Mouse (Mus musculus) urinary bladder, postnatal 25 days (tissue): ENCODE results near the gene Eif4a3.

Experiments used
- DNase-seq: peaks from one replicate; pipeline ENCODE4 v3.0.0; 2022; ENCODE audit warnings: low spot score

Gene Eif4a3

DNA sequence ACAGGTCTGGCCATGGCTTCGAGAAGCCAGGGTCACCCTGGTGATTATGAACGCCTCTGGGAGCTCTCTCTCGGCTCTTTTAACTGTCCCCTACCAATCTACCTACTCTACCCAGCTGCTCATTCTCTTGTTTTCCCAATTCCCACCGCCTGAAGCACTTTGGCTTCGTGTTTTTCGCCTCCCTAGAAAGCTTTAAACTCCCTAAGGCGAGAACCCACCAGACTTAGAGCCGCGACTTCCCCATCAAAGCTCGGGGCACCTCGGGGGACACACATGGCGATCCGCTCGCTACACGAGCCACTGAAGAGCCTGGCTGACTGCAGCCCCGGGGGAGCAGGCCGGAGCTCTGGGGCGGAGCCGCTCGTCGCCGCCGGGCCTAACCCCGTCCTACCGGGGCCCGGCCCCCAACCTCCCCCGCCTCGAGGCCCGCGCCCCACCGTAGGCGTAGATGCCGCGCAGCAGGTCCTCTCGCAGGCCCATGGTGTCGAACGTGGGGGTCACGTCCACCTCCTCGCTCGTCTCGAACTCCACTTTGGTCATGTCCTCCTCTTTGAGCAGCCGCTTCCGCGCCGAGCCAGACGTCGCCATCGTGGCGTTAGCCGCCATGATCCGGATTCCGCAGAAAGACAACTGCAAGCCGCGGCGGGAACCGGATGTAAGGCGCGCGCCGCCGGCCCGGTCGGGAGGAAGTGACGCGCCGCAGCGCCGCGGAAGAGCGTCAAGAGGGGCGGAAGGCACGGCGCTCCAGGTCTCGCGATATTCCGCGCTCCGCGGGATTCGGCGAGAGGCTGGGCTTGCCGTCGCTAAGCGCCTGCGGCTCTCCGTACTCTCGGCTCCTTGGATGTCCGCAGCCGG is at the start of gene Eif4a3:
Gene Eif4a3 (minus strand): TSS at position 699 of the 855 bp plus-strand sequence.
- DNase-seq: peak; percentile 99

GRCm38 (mm10) chr11:119347125-119347524 is 47.2 kb upstream of the Eif4a3 start:
- no peak for DNase-seq

DNA sequence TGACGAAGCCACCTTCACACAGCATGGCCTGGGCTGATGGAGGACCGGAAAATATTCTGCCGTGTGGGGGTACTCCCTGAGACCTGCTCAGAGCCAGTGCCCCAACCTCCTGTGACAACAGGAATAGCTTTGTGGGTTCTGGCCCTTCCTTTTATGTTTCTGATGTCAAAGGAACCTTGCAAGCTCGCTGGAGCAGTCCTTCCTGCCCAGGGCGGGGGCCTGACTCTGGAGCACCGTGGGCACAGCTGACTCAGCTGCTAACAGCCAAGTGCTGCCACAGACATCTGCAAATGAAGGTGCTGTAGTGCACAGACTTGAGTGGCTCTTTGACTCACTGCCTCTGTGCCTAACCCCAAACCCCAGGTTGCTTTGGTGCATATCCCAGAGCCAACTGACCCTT is 45.0 kb upstream of the Eif4a3 start:
- DNase-seq: no peak

GRCm38 (mm10) chr11:119344178-119344577 is 44.3 kb upstream of the Eif4a3 start:
- DNase-seq: no peak

- peak; percentile 61 for DNase-seq
Observed at GRCm38 (mm10) chr11:119339637-119340036, 39.7 kb upstream of the Eif4a3 start.

DNA sequence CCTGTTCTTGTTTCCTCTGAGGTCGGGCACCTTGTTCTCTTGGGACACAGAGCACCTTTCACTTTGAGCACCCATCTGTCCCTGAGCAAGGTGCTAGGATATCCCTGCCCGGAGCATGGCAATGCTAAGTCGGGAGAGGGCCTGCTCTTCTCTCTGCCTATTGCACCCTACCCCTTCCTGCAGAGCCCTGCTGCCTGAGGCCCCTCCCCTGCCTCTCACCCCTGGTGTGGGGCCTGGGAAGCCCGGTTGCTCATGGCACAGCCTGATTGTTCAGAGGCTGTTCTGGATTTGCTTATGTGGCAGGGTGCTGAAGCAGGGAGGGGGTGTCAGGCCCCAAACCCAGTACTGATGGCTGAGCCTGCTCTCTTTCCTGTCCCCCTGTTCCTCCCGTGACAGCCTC is 39.3 kb upstream of the Eif4a3 start:
- DNase-seq: no peak

- no peak for DNase-seq
Observed at GRCm38 (mm10) chr11:119338271-119339059, 38.6 kb upstream of the Eif4a3 start.

GRCm38 (mm10) chr11:119331970-119332369 is 32.1 kb upstream of the Eif4a3 start:
- no peak for DNase-seq

DNA sequence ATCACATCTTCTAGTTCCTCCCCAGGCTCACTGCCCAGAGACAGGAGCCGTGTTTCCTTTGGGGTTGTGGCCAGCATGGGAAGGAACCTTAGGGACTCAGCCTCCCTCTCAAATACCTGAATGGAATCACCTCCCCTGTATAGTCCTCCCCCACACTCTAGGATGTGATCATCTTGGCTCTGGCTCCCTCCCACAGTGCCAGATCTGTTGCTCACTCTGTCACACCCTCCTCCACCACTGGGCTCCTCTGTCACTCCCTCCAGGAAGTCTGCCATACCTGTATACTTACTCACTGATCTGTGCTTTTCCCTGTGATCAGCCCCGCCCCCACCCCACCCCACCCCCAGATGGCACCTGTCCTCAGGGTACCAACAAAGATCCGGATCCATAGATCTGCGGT is 30.7 kb upstream of the Eif4a3 start:
- no peak for DNase-seq

- no peak for DNase-seq
Observed at GRCm38 (mm10) chr11:119325068-119325467, 25.2 kb upstream of the Eif4a3 start.

DNA sequence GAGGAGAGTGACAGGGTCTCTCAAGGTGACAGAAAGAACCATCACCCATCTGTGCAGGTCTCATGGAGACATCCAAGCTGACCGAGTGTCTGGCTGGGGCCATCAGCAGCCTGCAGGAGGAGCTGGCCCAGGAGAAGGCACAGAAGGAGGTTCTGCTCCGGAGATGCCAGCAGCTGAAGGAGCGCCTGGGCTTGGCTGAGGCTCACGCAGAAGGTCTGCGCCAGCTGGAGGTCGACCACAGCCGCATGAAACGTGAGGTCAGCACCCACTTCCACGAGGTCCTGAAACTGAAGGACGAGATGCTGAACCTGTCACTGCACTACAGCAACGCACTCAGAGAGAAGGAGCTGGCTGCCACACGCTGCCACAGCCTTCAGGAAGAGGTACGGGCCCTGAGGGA is 22.6 kb upstream of the Eif4a3 start:
- no peak for DNase-seq

- DNase-seq: no peak
Observed at GRCm38 (mm10) chr11:119316720-119317119, 16.8 kb upstream of the Eif4a3 start.

DNA sequence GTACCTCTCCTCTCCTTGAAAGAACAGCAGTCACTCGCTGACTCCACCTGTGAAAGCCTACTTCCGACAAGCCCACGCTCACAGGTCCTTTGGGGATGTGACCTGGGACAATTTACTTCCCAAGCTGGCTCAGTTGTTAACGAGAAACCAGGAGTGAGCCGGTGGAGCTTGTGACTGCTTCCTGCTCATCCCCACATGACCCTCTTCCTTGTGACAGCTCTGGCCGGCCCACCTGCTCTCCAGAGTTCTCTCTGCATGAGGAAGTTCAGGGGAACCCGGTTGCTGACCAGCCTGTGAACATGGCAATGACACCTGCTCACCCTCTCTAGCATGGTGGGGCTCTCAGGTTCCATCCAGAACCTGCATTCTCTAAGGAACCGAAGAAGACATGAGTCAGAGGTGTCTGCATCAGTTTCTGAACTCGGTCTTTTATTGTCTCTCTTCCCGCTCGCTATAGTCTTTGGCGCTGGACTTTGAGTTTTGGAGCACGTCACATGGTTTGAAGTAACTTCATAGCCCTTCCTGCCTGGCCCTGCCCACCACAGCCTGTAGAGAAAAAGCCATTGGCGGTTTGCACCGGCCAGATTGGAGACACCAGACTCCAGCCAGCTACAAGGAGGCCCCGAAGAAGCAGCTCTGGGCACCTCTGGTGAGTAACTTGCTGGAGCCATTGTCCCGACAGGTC is 14.5 kb upstream of the Eif4a3 start:
- DNase-seq: no peak

DNA sequence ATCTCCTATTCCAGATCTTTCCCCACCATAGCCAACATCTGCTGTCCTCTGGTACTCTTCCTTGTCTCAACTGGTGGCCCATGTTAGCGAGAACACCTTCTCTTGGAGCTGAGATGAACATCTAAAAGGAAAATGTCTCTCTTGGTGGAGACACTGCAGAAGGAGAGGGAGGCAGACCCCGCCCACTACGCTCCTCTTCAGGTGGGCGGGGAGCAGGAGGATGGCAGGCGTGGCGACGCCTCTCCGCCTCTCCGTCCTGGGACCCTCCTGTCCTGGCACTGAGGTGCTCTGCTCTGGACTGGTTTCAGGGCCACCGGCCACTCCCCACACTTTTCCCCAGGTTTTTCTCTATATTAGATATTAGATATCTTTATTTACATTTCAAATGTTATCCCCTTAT is 10.7 kb upstream of the Eif4a3 start:
- DNase-seq: no peak

- DNase-seq: no peak
Observed at GRCm38 (mm10) chr11:119307916-119308315, 8.0 kb upstream of the Eif4a3 start.

GRCm38 (mm10) chr11:119307658-119307867 is 7.7 kb upstream of the Eif4a3 start, which contains the start of gene Card14:
Gene Card14, plus strand, starts transcription at chr11:119307768.
- DNase-seq: no peak

GRCm38 (mm10) chr11:119306762-119307657 is 7.1 kb upstream of the Eif4a3 start:
- DNase-seq: no peak

GRCm38 (mm10) chr11:119304904-119305712 is 5.2 kb upstream of the Eif4a3 start:
- peak; percentile 56 for DNase-seq

DNA sequence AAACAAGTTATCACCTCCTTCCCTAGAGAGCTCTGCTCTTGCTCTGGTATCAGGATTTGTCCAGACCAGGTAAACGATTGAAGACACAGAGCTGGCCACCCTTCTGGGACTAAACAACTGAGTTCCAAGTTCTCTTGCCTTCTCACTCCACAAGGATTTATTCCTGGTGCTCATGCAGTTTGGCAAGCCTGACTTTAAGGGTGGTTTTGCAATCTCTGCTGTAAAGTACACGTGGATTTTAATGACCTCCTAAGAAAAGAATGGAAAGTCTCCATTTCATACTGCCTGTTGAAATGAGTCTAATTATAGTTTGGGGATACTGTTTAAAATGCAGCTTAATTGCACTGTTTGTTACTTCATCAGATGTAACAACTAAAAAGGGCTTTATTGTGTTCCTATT is 1.1 kb upstream of the Eif4a3 start:
- no peak for DNase-seq

DNA sequence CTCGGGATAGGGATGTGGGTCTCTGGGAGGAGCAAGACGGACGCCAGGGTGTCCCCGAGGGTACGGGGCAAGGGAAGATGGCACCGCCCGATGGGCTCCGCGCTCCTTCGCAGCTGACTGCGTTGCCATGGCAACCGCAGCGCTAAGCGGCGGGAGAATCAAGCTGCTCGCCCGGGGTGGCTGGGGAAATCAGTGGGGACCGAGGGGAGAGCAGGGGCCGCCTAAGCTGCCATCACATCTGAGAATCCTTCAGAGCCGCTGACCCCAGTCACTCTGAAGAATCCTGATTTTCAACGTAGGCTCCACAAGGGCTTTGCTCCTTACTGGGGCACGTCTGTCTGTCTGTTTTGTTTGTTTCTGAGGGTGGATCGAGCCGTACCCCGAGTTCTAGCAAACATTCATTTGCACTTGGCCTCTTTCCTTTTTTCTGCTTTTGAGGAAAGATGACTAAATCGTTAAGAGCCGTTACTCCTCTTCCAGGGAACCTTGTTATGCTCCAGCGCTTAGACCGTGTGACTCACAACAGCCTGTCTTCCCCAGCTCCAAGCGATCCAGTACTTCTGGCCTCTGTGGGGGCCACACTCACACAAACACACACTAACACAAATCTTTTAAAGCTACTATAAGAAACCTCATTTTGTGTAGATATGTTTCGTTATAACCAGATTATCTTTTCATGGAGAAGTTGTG is 502 bp upstream of the Eif4a3 start:
- no peak for DNase-seq
